Mouse (Mus musculus) G1E (cell line): ENCODE data around the gene Sorbs2.

Experiments
- CTCF ChIP-seq: IDR thresholded peaks from 2 replicates; pipeline ENCODE4 v1.5.1; 2012; ENCODE audit warnings: low read depth, low read length, inconsistent platforms, mixed read lengths
- GATA1 ChIP-seq: IDR thresholded peaks from 2 replicates; pipeline ENCODE4 v1.6.1; 2012; ENCODE audit warnings: borderline replicate concordance, low read length, inconsistent platforms, mixed read lengths
- GATA2 ChIP-seq: IDR thresholded peaks from 2 replicates; pipeline ENCODE4 v1.6.1; 2012; ENCODE audit warnings: low read depth, low read length, inconsistent platforms, borderline replicate concordance
- TAL1 ChIP-seq: conservative IDR thresholded peaks from 2 replicates; pipeline ENCODE4 v1.6.1; 2012; ENCODE audit warnings: low read depth, low read length, inconsistent platforms, mixed read lengths

DNA sequence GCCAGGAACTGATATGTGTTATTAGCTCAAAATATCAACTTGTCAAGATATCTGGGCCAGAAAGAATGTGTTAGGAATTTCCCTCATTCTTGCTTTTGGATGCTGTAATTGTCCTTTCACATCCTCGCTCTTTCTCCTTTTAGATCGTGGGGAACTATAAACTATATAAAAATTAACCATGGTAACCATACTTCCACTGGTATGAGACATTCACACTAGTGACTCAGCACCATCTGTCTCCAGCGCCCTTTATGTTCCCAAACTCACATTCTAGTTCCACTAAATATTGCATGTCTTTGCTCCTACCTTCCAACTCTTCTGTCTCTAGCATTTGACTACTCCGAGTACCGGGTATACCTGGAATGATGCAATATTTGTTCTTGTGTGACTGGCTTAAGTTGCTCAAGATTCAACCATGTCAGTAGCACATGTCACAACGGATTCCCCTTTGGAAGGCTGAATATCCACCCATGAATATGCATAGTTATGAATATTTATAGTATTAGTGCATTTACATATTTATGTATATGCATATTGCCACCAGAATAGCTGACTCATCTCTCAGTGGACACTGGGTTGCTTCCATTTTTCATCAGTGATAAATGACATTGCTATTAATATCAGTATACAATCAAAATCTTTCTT, 51.7 kb downstream of the Sorbs2 start:
- no peak for TF ChIP-seq GATA1
- TF ChIP-seq CTCF: no peak
- TF ChIP-seq TAL1: no peak
- TF ChIP-seq GATA2: no peak
